Mouse (Mus musculus) stomach, postnatal 0 days (tissue): Measurements from ENCODE around the gene Slc1a3. TPM values are rescaled to one million over a fixed set of nuclear protein-coding genes. Genes with fewer than 3 reads are reported as not detected.

ENCODE experiments used
- ATAC-seq: fragments of 200-750 bp; cut with Nextera tagmentation; 2 replicates; pipeline ENCODE4 v1.8.0; 2017; ENCODE audit not compliant: low FRiP score, low TSS enrichment
- DNase-seq: peaks from one replicate; pipeline ENCODE4 v3.0.0-alpha.2; 2016; ENCODE audit warnings: low spot score
- H3K27ac ChIP-seq: fragments of 300-500 bp; sonication (generic); replicated peaks from 2 replicates; pipeline ENCODE4 v1.5.1; 2014; ENCODE audit warnings: mild to moderate bottlenecking, control low read depth
- H3K27me3 ChIP-seq: fragments of 300-500 bp; sonication (generic); 2 replicates; pipeline ENCODE4 v1.6.1; 2014; ENCODE audit warnings: low read length; ENCODE audit not compliant: control insufficient read depth, insufficient read depth
- H3K36me3 ChIP-seq: fragments of 300-500 bp; sonication (generic); 2 replicates; pipeline ENCODE4 v1.6.1; 2014; ENCODE audit warnings: low read length, mixed read lengths; ENCODE audit not compliant: control insufficient read depth, insufficient read depth
- H3K4me1 ChIP-seq: fragments of 300-500 bp; sonication (generic); replicated peaks from 2 replicates; pipeline ENCODE4 v1.6.1; 2014; ENCODE audit warnings: antibody characterized with exemption; ENCODE audit not compliant: control insufficient read depth, insufficient read depth
- H3K4me2 ChIP-seq: fragments of 300-500 bp; sonication (generic); replicated peaks from 2 replicates; pipeline ENCODE4 v1.6.1; 2014; ENCODE audit warnings: low read depth, mild to moderate bottlenecking, control low read depth, moderate library complexity
- H3K4me3 ChIP-seq: fragments of 300-500 bp; sonication (generic); 2 replicates; pipeline ENCODE4 v1.5.1; 2014; ENCODE audit warnings: low read depth, low read length, control low read depth
- H3K9ac ChIP-seq: fragments of 300-500 bp; sonication (generic); 2 replicates; pipeline ENCODE4 v1.6.1; 2014; ENCODE audit warnings: mild to moderate bottlenecking, low read length, control low read depth, mixed read lengths
- H3K9me3 ChIP-seq: fragments of 300-500 bp; sonication (generic); 2 replicates; pipeline ENCODE4 v1.6.1; 2016; ENCODE audit warnings: low read length; ENCODE audit not compliant: control insufficient read depth
- CTCF ChIP-seq: IDR thresholded peaks from 2 replicates; pipeline ENCODE4 v1.5.1; 2016; ENCODE audit warnings: antibody characterized with exemption, low read depth, mild to moderate bottlenecking, moderate library complexity
- EP300 ChIP-seq: optimal IDR thresholded peaks from 2 replicates; pipeline ENCODE3; 2016; ENCODE audit warnings: antibody characterized with exemption
- WGBS: fragments of 180-500 bp; shearing (Covaris S2); extraction: QIAGEN DNeasy Blood & Tissue Kit; methylation state at CpG from one replicate; pipeline ENCODE4 v1.1.7; 2014; 5-methylcytosine and 5-hydroxymethylcytosine counted together
- polyA plus RNA-seq: library from polyadenylated mRNA; unstranded; fragments of >200 nt; fragmentation: Nextera tagmentation; extraction: Ambion mirVana; gene quantifications from 2 replicates; pipeline ENCODE4 v1.2.1, GENCODE M21; 2015

Gene Slc1a3
- polyA plus RNA-seq, 1 experiment from 2014 or later = 4.8 TPM

GRCm38 (mm10) chr15:8682871-8683270 is 27.7 kb downstream of the Slc1a3 start:
- H3K9me3 ChIP-seq = no peaks in the 10 kb centered on the region
- H3K27ac ChIP-seq = no peak overlapping the region
- no peak overlapping the region for H3K4me2 ChIP-seq
- no peak for TF ChIP-seq CTCF
- no peak for TF ChIP-seq EP300
- ATAC-seq = no peak
- H3K4me1 ChIP-seq = no peaks in the 10 kb centered on the region
- 63% methylated on average over 3 of the region's 3 CpGs for WGBS
- H3K27me3 ChIP-seq = no peaks in the 10 kb centered on the region
- no peaks in the 10 kb centered on the region for H3K36me3 ChIP-seq
- no peak overlapping the region for H3K9ac ChIP-seq
- DNase-seq = no peak
- H3K4me3 ChIP-seq = no peak overlapping the region

- ATAC-seq (no peak), DNase-seq (no peak)
- Histone ChIP-seq H3K27ac (no peak overlapping the region), H3K9me3 (no peaks in the 10 kb centered on the region), H3K36me3 (no peaks in the 10 kb centered on the region), H3K9ac (no peak overlapping the region), H3K4me1 (no peaks in the 10 kb centered on the region), H3K4me2 (no peak overlapping the region), H3K4me3 (no peak overlapping the region), H3K27me3 (no peaks in the 10 kb centered on the region)
- TF ChIP-seq CTCF (no peak), EP300 (no peak)
- 76% methylated on average over 9 of the region's 9 CpGs for WGBS
These were observed 28.1 kb downstream of the Slc1a3 start for GRCm38 (mm10) chr15:8682421-8682820.

- Histone ChIP-seq H3K9ac (no peak overlapping the region), H3K4me2 (no peak overlapping the region), H3K27ac (no peak overlapping the region), H3K36me3 (no peaks in the 10 kb centered on the region), H3K27me3 (no peaks in the 10 kb centered on the region), H3K9me3 (no peaks in the 10 kb centered on the region), H3K4me3 (no peak overlapping the region), H3K4me1 (no peaks in the 10 kb centered on the region)
- DNase-seq (no peak), ATAC-seq (no peak)
- no peak for TF ChIP-seq CTCF
- TF ChIP-seq EP300 = no peak
- 70% methylated on average over 7 of the region's 7 CpGs for WGBS
These were observed 28.6 kb downstream of the Slc1a3 start for GRCm38 (mm10) chr15:8681971-8682370.

- no peak overlapping the region for H3K27ac ChIP-seq
- H3K9me3 ChIP-seq = no peaks in the 10 kb centered on the region
- TF ChIP-seq EP300 = no peak
- no peak for TF ChIP-seq CTCF
- H3K4me3 ChIP-seq = no peak overlapping the region
- no peaks in the 10 kb centered on the region for H3K27me3 ChIP-seq
- ATAC-seq (no peak), DNase-seq (no peak)
- no peaks in the 10 kb centered on the region for H3K4me1 ChIP-seq
- H3K36me3 ChIP-seq = no peaks in the 10 kb centered on the region
- WGBS = 85% methylated on average over 5 of the region's 5 CpGs
- no peak overlapping the region for H3K9ac ChIP-seq
- no peak overlapping the region for H3K4me2 ChIP-seq
These were observed 29.6 kb downstream of the Slc1a3 start for GRCm38 (mm10) chr15:8681009-8681408.

- no peak for TF ChIP-seq EP300
- TF ChIP-seq CTCF = no peak
- no peak overlapping the region for H3K4me2 ChIP-seq
- H3K27ac ChIP-seq = no peak overlapping the region
- no peak overlapping the region for H3K9ac ChIP-seq
- no peak overlapping the region for H3K4me3 ChIP-seq
- H3K4me1 ChIP-seq = no peaks in the 10 kb centered on the region
- H3K27me3 ChIP-seq = no peaks in the 10 kb centered on the region
- DNase-seq (no peak), ATAC-seq (no peak)
- no peaks in the 10 kb centered on the region for H3K36me3 ChIP-seq
- H3K9me3 ChIP-seq = no peaks in the 10 kb centered on the region
- 88% methylated on average over 2 of the region's 2 CpGs for WGBS
These were observed 33.6 kb downstream of the Slc1a3 start for GRCm38 (mm10) chr15:8676959-8677358.

- Histone ChIP-seq H3K4me1 (no peaks in the 10 kb centered on the region), H3K4me3 (no peak overlapping the region), H3K27me3 (no peaks in the 10 kb centered on the region), H3K4me2 (no peak overlapping the region), H3K9ac (no peak overlapping the region), H3K36me3 (no peaks in the 10 kb centered on the region), H3K27ac (no peak overlapping the region), H3K9me3 (no peaks in the 10 kb centered on the region)
- TF ChIP-seq CTCF (no peak), EP300 (no peak)
- WGBS = 29% methylated on average over 5 of the region's 5 CpGs
- ATAC-seq = no peak
- no peak for DNase-seq
These were observed 34.3 kb downstream of the Slc1a3 start for GRCm38 (mm10) chr15:8676211-8676691.
